Mouse (Mus musculus): ENCODE data around the gene Polr2m. TPM values are rescaled to one million over a fixed set of nuclear protein-coding genes. Genes with fewer than 3 reads are reported as not detected.
A peak's percentile ranks its signal among the peaks of the same experiment; 100 is the strongest.

The Polr2m gene
- total RNA-seq, 2 experiments from 2014 or later, result 189 TPM

- DNase-seq (ENCODE audit: extremely low spot score in 1 of 2, low spot score in 2 of 2), result no peak
- intact Hi-C loops (cut with DNase I), result no loop called here
Observed at GRCm38 (mm10) chr9:71479413-71479812, 6.3 kb downstream of the Polr2m start.

- intact Hi-C loops (cut with DNase I), result no loop called here
Observed at GRCm38 (mm10) chr9:71478596-71478995, 7.1 kb downstream of the Polr2m start.

GRCm38 (mm10) chr9:71476601-71477000, 9.1 kb downstream of the Polr2m start:
- intact Hi-C loops (cut with DNase I), result no loop called here
- DNase-seq (ENCODE audit: extremely low spot score in 1 of 2, low spot score in 2 of 2), result no peak

More at GRCm38 (mm10) chr9:71478596-71478995, 7.1 kb downstream of the Polr2m start:
- no peak for DNase-seq (ENCODE audit: extremely low spot score in 1 of 2, low spot score in 2 of 2)

GRCm38 (mm10) chr9:71475536-71475935, 10.2 kb downstream of the Polr2m start:
- no peak for DNase-seq (ENCODE audit: extremely low spot score in 1 of 2, low spot score in 2 of 2)
- intact Hi-C loops (cut with DNase I), result no loop called here

DNA sequence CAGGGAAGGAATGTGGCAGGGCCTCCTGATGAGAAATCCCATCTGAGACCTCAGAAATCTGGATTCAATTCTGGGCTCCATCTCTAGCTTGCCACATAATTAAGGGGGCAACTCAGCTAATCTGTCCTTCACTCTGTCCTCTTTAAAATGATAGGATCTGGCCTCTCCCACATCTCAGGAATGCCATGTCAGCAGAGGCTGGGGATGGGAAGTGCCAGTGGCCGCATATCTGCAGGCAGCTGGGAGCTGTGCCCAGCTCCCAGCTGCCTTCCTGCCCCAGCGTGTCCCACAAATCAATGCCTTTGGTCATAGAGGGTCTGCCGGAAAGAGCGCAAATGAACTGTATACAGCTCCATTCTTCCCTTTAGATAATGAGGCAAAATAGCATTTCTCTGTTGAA, 18.3 kb downstream of the Polr2m start:
- no peak for DNase-seq (ENCODE audit: extremely low spot score in 1 of 2, low spot score in 2 of 2)
- intact Hi-C loops (cut with DNase I), result no loop called here

DNA sequence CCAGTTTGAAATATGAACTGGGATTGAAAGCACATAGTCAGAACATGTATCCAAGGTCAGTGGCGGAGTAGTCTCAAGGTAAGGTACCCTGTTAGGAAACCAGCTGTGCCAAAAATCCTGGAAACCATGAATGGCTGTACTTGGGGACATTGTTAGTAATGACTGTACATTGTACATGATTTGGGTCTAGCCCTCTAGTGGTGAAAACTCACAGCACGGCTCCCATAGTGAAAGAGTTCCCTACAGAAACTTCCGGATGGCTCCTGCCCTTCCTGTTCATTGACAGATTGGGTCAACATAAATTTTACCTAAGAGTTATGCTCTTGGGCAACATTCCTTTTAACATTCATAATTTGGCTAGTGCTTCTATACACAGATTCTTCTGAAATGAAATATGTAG, 19.6 kb downstream of the Polr2m start:
- peak; percentile 11 to 29 for DNase-seq (ENCODE audit: extremely low spot score in 1 of 2, low spot score in 2 of 2)
- intact Hi-C loops (cut with DNase I), result no loop called here

- intact Hi-C loops (cut with DNase I), result no loop called here
- DNase-seq (ENCODE audit: extremely low spot score in 1 of 2, low spot score in 2 of 2), result no peak
Observed at GRCm38 (mm10) chr9:71463072-71463667, 22.6 kb downstream of the Polr2m start.

- no peak for DNase-seq (ENCODE audit: extremely low spot score in 1 of 2, low spot score in 2 of 2)
- intact Hi-C loops (cut with DNase I), result no loop called here
Observed at GRCm38 (mm10) chr9:71456738-71457137, 29.0 kb downstream of the Polr2m start.

GRCm38 (mm10) chr9:71453917-71454316, 31.8 kb downstream of the Polr2m start:
- intact Hi-C loops (cut with DNase I), result no loop called here
- no peak for DNase-seq (ENCODE audit: extremely low spot score in 1 of 2, low spot score in 2 of 2)

- DNase-seq (ENCODE audit: extremely low spot score in 1 of 2, low spot score in 2 of 2), result no peak
- intact Hi-C loops (cut with DNase I), result no loop called here
Observed at GRCm38 (mm10) chr9:71453352-71453751, 32.4 kb downstream of the Polr2m start.

- DNase-seq (ENCODE audit: extremely low spot score in 1 of 2, low spot score in 2 of 2), result no peak
- intact Hi-C loops (cut with DNase I), result no loop called here
Observed at GRCm38 (mm10) chr9:71450626-71451025, 35.1 kb downstream of the Polr2m start.

DNA sequence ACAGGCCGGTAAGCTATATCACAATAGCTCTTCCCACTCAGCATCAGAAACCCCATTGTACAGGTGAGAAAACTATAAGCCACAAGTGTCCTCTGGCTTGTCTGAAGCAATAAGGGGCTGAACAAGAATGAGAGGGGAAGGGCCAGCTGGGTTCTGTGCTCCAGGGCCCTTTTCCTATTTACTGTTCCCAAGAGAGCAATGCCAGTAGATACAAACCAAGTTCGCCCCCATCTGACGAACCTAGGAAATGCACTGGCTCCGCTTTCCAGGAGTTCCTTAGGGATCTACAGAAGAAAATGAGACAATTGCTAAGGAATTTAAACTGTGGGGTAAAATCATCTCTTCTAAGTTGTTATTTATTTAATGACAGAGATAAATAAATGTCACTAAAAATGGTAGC, 38.2 kb downstream of the Polr2m start:
- peak; percentile 62 to 70 for DNase-seq (ENCODE audit: extremely low spot score in 1 of 2, low spot score in 2 of 2)
- intact Hi-C loops (cut with DNase I), result loop anchor here (10.0 kb wide), 2 partner anchors 83 to 233 kb away; partner anchors contain the start of gene Aldh1a2

GRCm38 (mm10) chr9:71445308-71445707, 40.4 kb downstream of the Polr2m start:
- DNase-seq (ENCODE audit: extremely low spot score in 1 of 2, low spot score in 2 of 2), result no peak
- intact Hi-C loops (cut with DNase I), result loop anchor here (10.0 kb wide), 2 partner anchors 81 to 231 kb away; partner anchors contain the start of gene Aldh1a2

- DNase-seq (ENCODE audit: extremely low spot score in 1 of 2, low spot score in 2 of 2), result no peak
- intact Hi-C loops (cut with DNase I), result no loop called here
Observed at GRCm38 (mm10) chr9:71438146-71438545, 47.6 kb downstream of the Polr2m start.

Other genes with a start within 250 kb of the Polr2m start
- 1 to 10 TPM; 1.9 to 3.0 TPM for gene Myzap, start 106.4 kb upstream of the Polr2m start, total RNA-seq (2021)

All from left cerebral cortex, postnatal 10 days (tissue).